In genomic region chr11:101870067-101870765, GRCm38 (mm10) we compare ENCODE assay signal across 9 mouse cellular contexts. TPM values are rescaled to one million over a fixed set of nuclear protein-coding genes. Genes with fewer than 3 reads are reported as not detected.
DNase-seq lines count a peak whose midpoint lies in the region; ATAC-seq lines count a peak whose summit lies in the region.
"Had no signal": no experiment of that assay in that cellular context is flagged by ENCODE, and none has a peak within 500 bp of the region (broad histone marks: within the 10 kb centered on the region; RNA-seq: fewer than 3 reads in every experiment).

No protein-coding gene starts in this region.

- H3K4me3 ChIP-seq in limb, embryonic 11.5 days (ENCODE audit: low read depth, low read length), result no peak overlapping the region
- no peak overlapping the region for H3K4me3 ChIP-seq in liver, embryonic 12.5 days
- H3K4me3 ChIP-seq: liver, embryonic 13.5 days had no signal

- peak; percentile 57 to 83 for DNase-seq in cerebellum, postnatal 14 days
- no peak for DNase-seq in cerebellum, adult 8-10 months
- DNase-seq in thymus, postnatal 0 days (ENCODE audit: low spot score), result peak; percentile 3
- no peak for DNase-seq in thymus, adult 18-20 months
- peak; percentile 37 for DNase-seq in limb, embryonic 11.5 days (ENCODE audit: low spot score)
- no peak for DNase-seq in spleen, postnatal 14 days (ENCODE audit: low spot score in 2 of 2)
- no peak for DNase-seq in ovary, postnatal 10 days (ENCODE audit: low spot score)
- DNase-seq: liver, embryonic 13.5 days had no signal

- H3K4me1 ChIP-seq in limb, embryonic 11.5 days (ENCODE audit: control insufficient read depth, insufficient read depth, low read length), result peaks cover 14% of the 10 kb centered on the region
- 0 out of 2 replicates have a peak, but pooled peaks cover 9% of the 10 kb centered on the region for H3K4me1 ChIP-seq in liver, embryonic 12.5 days
- H3K4me1 ChIP-seq: liver, embryonic 13.5 days had no signal

- WGBS in limb, embryonic 11.5 days, result 51% methylated on average over 18 of the region's 18 CpGs
- 33% methylated on average over 18 of the region's 18 CpGs for WGBS in liver, embryonic 12.5 days (ENCODE audit: insufficient replicate concordance)

- H3K4me2 ChIP-seq in limb, embryonic 11.5 days (ENCODE audit: low read depth, severe bottlenecking), result 0 out of 2 replicates have a peak overlapping the region, but pooled peaks have one; percentile 5
- no peak overlapping the region for H3K4me2 ChIP-seq in liver, embryonic 12.5 days
- H3K4me2 ChIP-seq: liver, embryonic 13.5 days had no signal

- ATAC-seq in limb, embryonic 11.5 days (ENCODE audit: insufficient number of reproducible peaks, low FRiP score, low TSS enrichment, low read depth), result no peak
- no peak for ATAC-seq in liver, embryonic 12.5 days

- H3K27me3 ChIP-seq in limb, embryonic 11.5 days (ENCODE audit: control insufficient read depth, insufficient read depth, low read length), result no peaks in the 10 kb centered on the region
- H3K27me3 ChIP-seq in liver, embryonic 12.5 days (replicated peaks), result peaks cover 31% of the 10 kb centered on the region

- H3K27ac ChIP-seq in limb, embryonic 11.5 days (replicated peaks; ENCODE audit: low read depth, low read length), result no peak overlapping the region
- no peak overlapping the region for H3K27ac ChIP-seq in liver, embryonic 12.5 days
- H3K27ac ChIP-seq: liver, embryonic 13.5 days had no signal

- H3K9me3 ChIP-seq in limb, embryonic 11.5 days (ENCODE audit: control insufficient read depth, low read length), result no peaks in the 10 kb centered on the region
- no peaks in the 10 kb centered on the region for H3K9me3 ChIP-seq in liver, embryonic 12.5 days (replicated peaks)
- H3K9me3 ChIP-seq: liver, embryonic 13.5 days had no signal

- H3K36me3 ChIP-seq in limb, embryonic 11.5 days (ENCODE audit: control insufficient read depth, insufficient read depth, low read length), result no peaks in the 10 kb centered on the region
- H3K36me3 ChIP-seq in liver, embryonic 12.5 days, result no peaks in the 10 kb centered on the region
- H3K36me3 ChIP-seq: liver, embryonic 13.5 days had no signal

- 0 out of 2 replicates have a peak overlapping the region, but pooled peaks have one; percentile 3 for H3K9ac ChIP-seq in limb, embryonic 11.5 days (ENCODE audit: low read length)
- H3K9ac ChIP-seq in liver, embryonic 12.5 days, result no peak overlapping the region
- H3K9ac ChIP-seq: liver, embryonic 13.5 days had no signal

RNA-seq across cellular contexts. Expression of gene Meox1, which starts 24.0 kb away (rescaled TPM):
- polyA plus RNA-seq in thymus, postnatal 0 days (2015; fragmentation: Nextera tagmentation; extraction: Ambion mirVana), result 2.8 and 3.6 TPM in 2 replicates
- 10.7 and 12.6 TPM in 2 replicates for polyA plus RNA-seq in limb, embryonic 11.5 days (2014; fragmentation: Nextera tagmentation; extraction: Ambion mirVana)
- 0.72 and 1.3 TPM in 2 replicates for polyA plus RNA-seq in liver, embryonic 12.5 days (2016; fragmentation: Nextera tagmentation; extraction: Ambion mirVana)

Comparison
In these comparisons a context has a peak if more than half of its experiments do, and no peak if none do; other contexts are left out.
1. DNase-seq: peak in cerebellum, postnatal 14 days (2 of 2), thymus, postnatal 0 days (single experiment) and limb, embryonic 11.5 days (single experiment); none in cerebellum, adult 8-10 months (single experiment), thymus, adult 18-20 months (0 of 2), spleen, postnatal 14 days (0 of 2) and ovary, postnatal 10 days (single experiment).